8 mouse cellular contexts compared by ENCODE assay signal in genomic region chr8:46551029-46551428, GRCm38 (mm10). TPM values are rescaled to one million over a fixed set of nuclear protein-coding genes. Genes with fewer than 3 reads are reported as not detected.
DNase-seq lines count a peak whose midpoint lies in the region; ATAC-seq lines count a peak whose summit lies in the region.

No protein-coding gene starts in this region.

- H3K27me3 ChIP-seq in hindbrain, embryonic 12.5 days, result no peaks in the 10 kb centered on the region; the same call in 1 of the 2 replicates
- H3K27me3 ChIP-seq in midbrain, embryonic 11.5 days (ENCODE audit: control insufficient read depth, insufficient read depth, low read length), result no peaks in the 10 kb centered on the region

- peak overlapping the region; percentile 60 for H3K4me2 ChIP-seq in hindbrain, embryonic 12.5 days (replicated peaks)
- H3K4me2 ChIP-seq in midbrain, embryonic 11.5 days, result peak overlapping the region; percentile 53

- no peaks in the 10 kb centered on the region for H3K9me3 ChIP-seq in hindbrain, embryonic 12.5 days (replicated peaks)
- no peaks in the 10 kb centered on the region for H3K9me3 ChIP-seq in midbrain, embryonic 11.5 days (ENCODE audit: control insufficient read depth, low read length)

- H3K9ac ChIP-seq in hindbrain, embryonic 12.5 days, result no peak overlapping the region
- H3K9ac ChIP-seq in midbrain, embryonic 11.5 days (ENCODE audit: low read length), result no peak overlapping the region

- peak overlapping the region; percentile 72 for H3K4me3 ChIP-seq in hindbrain, embryonic 12.5 days
- H3K4me3 ChIP-seq in midbrain, embryonic 11.5 days (ENCODE audit: low read depth, low read length), result peak overlapping the region; percentile 74

- H3K4me1 ChIP-seq in hindbrain, embryonic 12.5 days, result peaks cover 13% of the 10 kb centered on the region
- H3K4me1 ChIP-seq in midbrain, embryonic 11.5 days (ENCODE audit: control insufficient read depth, insufficient read depth, low read length), result peaks cover 10% of the 10 kb centered on the region

- peak; percentile 30; the same call in 1 of the 2 replicates for ATAC-seq in hindbrain, embryonic 12.5 days (ENCODE audit: low FRiP score)
- 0 out of 2 replicates have a peak, but pooled peaks have one; percentile 23 for ATAC-seq in midbrain, embryonic 11.5 days (ENCODE audit: low FRiP score)

- peak; percentile 45 for DNase-seq in adrenal gland, adult 2 months
- no peak for DNase-seq in adrenal gland, postnatal 4 days (ENCODE audit: low spot score in 2 of 2)
- peak; percentile 14 for DNase-seq in urinary bladder, postnatal 14 days (ENCODE audit: low spot score)
- DNase-seq in urinary bladder, postnatal 25 days (ENCODE audit: low spot score), result no peak
- no peak for DNase-seq in midbrain, embryonic 11.5 days (ENCODE audit: low spot score, missing footprints)
- DNase-seq in thymus, postnatal 25 days, result no peak
- DNase-seq in ovary, postnatal 14 days (ENCODE audit: low spot score), result no peak

- no peaks in the 10 kb centered on the region for H3K36me3 ChIP-seq in hindbrain, embryonic 12.5 days
- H3K36me3 ChIP-seq in midbrain, embryonic 11.5 days (ENCODE audit: control insufficient read depth, insufficient read depth, low read length), result no peaks in the 10 kb centered on the region

- no peak overlapping the region for H3K27ac ChIP-seq in hindbrain, embryonic 12.5 days
- no peak overlapping the region for H3K27ac ChIP-seq in midbrain, embryonic 11.5 days (ENCODE audit: low read depth, low read length)

- WGBS in hindbrain, embryonic 12.5 days, result 54% methylated on average over 4 of the region's 4 CpGs
- 51% methylated on average over 4 of the region's 4 CpGs for WGBS in midbrain, embryonic 11.5 days

RNA-seq across cellular contexts. Expression of gene Cenpu, which starts 0.8 kb away (rescaled TPM):
- 1 to 10 TPM; 1.1 to 1.9 TPM for total RNA-seq in adrenal gland, adult 2 months (2021)
- polyA plus RNA-seq in adrenal gland, adult 2 months (2012; rRNA removed), result 0.51 and 1.4 TPM in 2 replicates
- 10 to 100 TPM in 1 of 2 experiments, 1 to 10 TPM in 1; 9.4 to 10.8 TPM for total RNA-seq in adrenal gland, postnatal 4 days (2021)
- 16.2 and 18.1 TPM in 2 replicates for polyA plus RNA-seq in hindbrain, embryonic 12.5 days (2016; fragmentation: Nextera tagmentation; extraction: Ambion mirVana)
- 32.6 and 35.3 TPM in 2 replicates for polyA plus RNA-seq in midbrain, embryonic 11.5 days (2014; fragmentation: Nextera tagmentation; extraction: Ambion mirVana)

Comparison
In these comparisons a context has a peak if more than half of its experiments do, and no peak if none do; other contexts are left out.
1. DNase-seq: peak in adrenal gland, adult 2 months (single experiment) and urinary bladder, postnatal 14 days (single experiment); none in adrenal gland, postnatal 4 days (0 of 2), urinary bladder, postnatal 25 days (single experiment), midbrain, embryonic 11.5 days (single experiment), thymus, postnatal 25 days (single experiment) and ovary, postnatal 14 days (single experiment).